Mouse (Mus musculus) liver, embryonic 15.5 days (tissue): Measurements from ENCODE around the gene AU022252. TPM values are rescaled to one million over a fixed set of nuclear protein-coding genes. Genes with fewer than 3 reads are reported as not detected.
"Not testable (repeated sequence)": the region's sequence is repeated elsewhere in the genome, so short reads cannot be mapped to it uniquely, and the experiment has no call there.

Experiments used
- ATAC-seq: fragments of 200-750 bp; cut with Nextera tagmentation; 2 replicates; pipeline ENCODE4 v1.8.0; 2017; ENCODE audit warnings: moderate number of reproducible peaks, mild to moderate bottlenecking, moderate library complexity; ENCODE audit not compliant: insufficient read depth
- H3K27ac ChIP-seq: fragments of 300-500 bp; sonication (generic); replicated peaks from 2 replicates; pipeline ENCODE4 v1.5.1; 2015; ENCODE audit warnings: mild to moderate bottlenecking, inconsistent platforms
- H3K27me3 ChIP-seq: fragments of 300-500 bp; sonication (generic); 2 replicates; pipeline ENCODE4 v1.6.1; 2015; ENCODE audit warnings: mild to moderate bottlenecking, inconsistent platforms
- H3K36me3 ChIP-seq: fragments of 300-500 bp; sonication (generic); replicated peaks from 2 replicates; pipeline ENCODE4 v1.6.1; 2015; ENCODE audit warnings: moderate library complexity, mild to moderate bottlenecking, inconsistent platforms
- H3K4me1 ChIP-seq: fragments of 300-500 bp; sonication (generic); replicated peaks from 2 replicates; pipeline ENCODE4 v1.6.1; 2015; ENCODE audit warnings: inconsistent platforms
- H3K4me2 ChIP-seq: fragments of 300-500 bp; sonication (generic); 2 replicates; pipeline ENCODE4 v1.6.1; 2015; ENCODE audit warnings: moderate library complexity, mild to moderate bottlenecking, inconsistent platforms
- H3K4me3 ChIP-seq: fragments of 300-500 bp; sonication (generic); replicated peaks from 2 replicates; pipeline ENCODE4 v1.5.1; 2015; ENCODE audit warnings: mild to moderate bottlenecking, inconsistent platforms
- H3K9ac ChIP-seq: fragments of 300-500 bp; sonication (generic); 2 replicates; pipeline ENCODE4 v1.6.1; 2015; ENCODE audit warnings: moderate library complexity, mild to moderate bottlenecking, inconsistent platforms
- H3K9me3 ChIP-seq: fragments of 300-500 bp; sonication (generic); replicated peaks from 2 replicates; pipeline ENCODE4 v1.6.1; 2016; ENCODE audit warnings: inconsistent platforms
- WGBS: fragments of 180-500 bp; shearing (Covaris S2); methylation state at CpG from one replicate; pipeline ENCODE4 v1.1.7; 2015; ENCODE audit warnings: mixed read lengths; ENCODE audit not compliant: insufficient replicate concordance; 5-methylcytosine and 5-hydroxymethylcytosine counted together
- polyA plus RNA-seq: library from polyadenylated mRNA; unstranded; fragments of >200 nt; fragmentation: Nextera tagmentation; extraction: Ambion mirVana; gene quantifications from 2 replicates; pipeline ENCODE4 v1.2.1, GENCODE M21; 2015

AU022252 gene
- 11.4 and 11.5 TPM in 2 replicates for polyA plus RNA-seq

DNA sequence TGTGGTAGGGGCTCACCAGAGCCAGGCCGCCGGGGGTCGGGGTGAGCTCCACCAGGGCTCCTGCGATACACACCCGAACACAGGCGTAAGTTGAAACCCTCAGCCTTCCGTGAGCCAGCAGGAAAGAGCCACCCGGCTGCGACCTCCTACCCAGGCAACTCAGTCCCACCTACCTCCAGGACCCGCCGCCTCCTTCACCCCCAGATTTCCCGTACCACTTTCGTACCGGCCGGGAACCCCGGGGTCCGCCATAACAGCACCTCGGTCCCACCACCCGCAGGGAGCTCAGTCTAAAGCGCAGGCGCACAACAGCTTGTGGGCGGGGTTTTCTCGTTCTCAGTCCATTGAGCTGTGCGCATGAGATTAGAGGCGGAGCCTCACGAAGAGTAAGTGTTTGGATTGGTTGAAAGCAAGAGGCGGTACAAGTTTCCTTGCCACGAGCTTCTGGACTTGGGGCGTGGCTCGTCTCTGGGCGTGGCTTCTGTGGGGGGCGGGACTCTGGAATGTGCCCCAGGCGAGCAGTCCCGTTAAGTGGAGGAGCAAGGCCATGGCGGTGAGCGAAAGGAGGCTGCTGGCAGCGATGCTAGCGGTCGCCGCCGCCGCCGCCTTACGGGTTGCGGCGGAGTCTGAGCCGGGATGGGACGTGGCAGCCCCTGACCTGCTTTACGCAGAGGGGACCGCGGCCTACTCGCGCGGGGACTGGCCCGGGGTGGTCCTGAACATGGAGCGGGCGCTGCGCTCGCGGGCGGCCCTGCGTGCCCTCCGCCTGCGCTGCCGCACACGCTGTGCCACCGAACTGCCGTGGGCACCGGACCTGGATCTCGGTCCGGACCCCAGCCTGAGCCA is at the start of gene AU022252, which contains the start of gene P3h1:
TSS of gene AU022252 (minus strand) at position 303 of the 846 bp plus-strand sequence.
TSS of gene P3h1 (plus strand) at position 506 of the 846 bp plus-strand sequence.
- peak; percentile 96 for ATAC-seq
- peaks cover 10% of the 10 kb centered on the region for H3K36me3 ChIP-seq
- peak within 1 kb of the TSS; percentile 100 for H3K4me2 ChIP-seq
- H3K9ac ChIP-seq, result peak within 1 kb of the TSS; percentile 75
- under 1% methylated on average over 71 of the region's 71 CpGs for WGBS
- H3K4me3 ChIP-seq, result peak within 1 kb of the TSS; percentile 75
- H3K27me3 ChIP-seq, result peaks cover 17% of the 10 kb centered on the region
- peak within 1 kb of the TSS; percentile 49 for H3K27ac ChIP-seq
- H3K9me3 ChIP-seq, result no peaks in the 10 kb centered on the region
- peaks cover 29% of the 10 kb centered on the region for H3K4me1 ChIP-seq

- not testable (repeated sequence) for H3K9me3 ChIP-seq, H3K27me3 ChIP-seq, H3K4me3 ChIP-seq, H3K27ac ChIP-seq, H3K4me1 ChIP-seq, H3K4me2 ChIP-seq, ATAC-seq, H3K9ac ChIP-seq
- 83% methylated on average over 15 of the region's 15 CpGs for WGBS
- peaks cover 95% of the 10 kb centered on the region for H3K36me3 ChIP-seq
These were observed 46.3 kb upstream of the AU022252 start for GRCm38 (mm10) chr4:119278784-119279183.

DNA sequence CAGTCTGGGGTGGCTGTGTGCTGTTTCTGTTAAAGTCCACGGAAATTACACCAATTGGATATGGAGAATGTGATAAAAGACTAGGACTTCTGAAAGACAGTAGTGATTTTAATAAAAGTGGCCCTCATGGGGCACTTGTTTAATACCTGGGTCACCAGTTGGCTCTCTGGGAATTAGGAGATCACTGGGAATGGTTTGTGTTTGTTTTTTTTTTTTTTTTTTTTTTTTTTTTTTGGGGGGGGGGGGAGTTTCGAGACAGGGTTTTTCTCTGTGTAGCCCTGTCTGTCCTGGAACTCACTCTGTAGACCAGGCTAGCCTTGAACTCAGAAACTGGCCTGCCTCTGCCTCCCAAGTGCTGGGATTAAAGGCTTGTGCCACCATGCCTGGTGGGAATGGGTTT is 43.2 kb upstream of the AU022252 start:
- Histone ChIP-seq H3K4me2 (no peak overlapping the region), H3K4me3 (no peak overlapping the region), H3K4me1 (peaks cover 3% of the 10 kb centered on the region; the same call in 1 of the 2 replicates), H3K9ac (no peak overlapping the region), H3K36me3 (peaks cover 94% of the 10 kb centered on the region), H3K27me3 (no peaks in the 10 kb centered on the region), H3K27ac (no peak overlapping the region), H3K9me3 (no peaks in the 10 kb centered on the region)
- ATAC-seq, result no peak
- 61% methylated on average over 2 of the region's 2 CpGs for WGBS

GRCm38 (mm10) chr4:119275226-119275625 is 42.7 kb upstream of the AU022252 start:
- Histone ChIP-seq H3K4me3 (no peak overlapping the region), H3K9me3 (no peaks in the 10 kb centered on the region), H3K27me3 (no peaks in the 10 kb centered on the region), H3K36me3 (peaks cover 93% of the 10 kb centered on the region), H3K9ac (no peak overlapping the region), H3K4me2 (no peak overlapping the region), H3K4me1 (peaks cover 3% of the 10 kb centered on the region; the same call in 1 of the 2 replicates), H3K27ac (0 out of 2 replicates have a peak overlapping the region, but pooled peaks have one; percentile 12)
- no peak for ATAC-seq
- WGBS, result 24% methylated on average over 2 of the region's 2 CpGs

DNA sequence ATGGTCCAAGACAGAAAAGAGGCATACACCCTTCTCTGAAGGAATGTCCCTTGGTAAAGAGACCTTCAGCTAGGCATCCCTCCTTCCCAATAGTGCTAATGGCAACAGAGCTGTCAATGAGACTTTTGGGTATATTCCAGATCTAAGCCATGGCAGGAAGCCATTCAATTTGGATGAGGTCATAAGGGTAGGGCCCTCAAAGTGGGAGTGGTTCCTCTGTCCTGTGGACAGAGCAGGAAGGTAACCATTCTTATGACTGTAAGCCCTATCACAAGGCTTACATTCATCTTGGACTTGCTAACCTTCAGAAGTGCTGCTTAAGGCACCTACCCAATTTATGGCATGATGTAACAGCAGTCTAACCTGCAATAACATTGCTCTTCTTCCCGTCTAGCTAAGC is 42.1 kb upstream of the AU022252 start:
- no peak overlapping the region for H3K4me3 ChIP-seq
- no peaks in the 10 kb centered on the region for H3K9me3 ChIP-seq
- H3K27ac ChIP-seq, result 0 out of 2 replicates have a peak overlapping the region, but pooled peaks have one; percentile 12
- WGBS, result 61% methylated on average over 1 of the region's 1 CpGs
- no peaks in the 10 kb centered on the region for H3K27me3 ChIP-seq
- H3K4me2 ChIP-seq, result no peak overlapping the region
- no peak overlapping the region for H3K9ac ChIP-seq
- peaks cover 87% of the 10 kb centered on the region for H3K36me3 ChIP-seq
- no peak for ATAC-seq
- peaks cover 3% of the 10 kb centered on the region; the same call in 1 of the 2 replicates for H3K4me1 ChIP-seq

DNA sequence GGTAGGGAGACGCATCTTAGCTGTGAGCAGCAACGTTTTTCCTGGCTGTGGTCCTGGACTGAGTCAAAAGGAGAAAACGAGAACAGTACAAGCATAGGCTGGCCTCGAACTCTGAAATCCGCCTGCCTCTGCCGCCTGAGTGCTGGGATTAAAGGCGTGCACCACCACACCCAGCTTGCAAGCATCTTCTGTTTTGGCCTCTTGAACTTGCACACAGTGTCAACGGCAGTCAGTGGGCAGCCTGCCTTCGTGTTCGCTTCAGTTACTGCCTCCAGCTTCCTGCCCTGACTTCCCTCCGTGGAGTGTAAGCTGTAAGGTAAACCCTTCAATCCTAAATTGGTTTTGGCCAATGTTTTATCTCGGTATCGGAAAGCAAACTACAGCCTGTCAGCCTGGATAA is 34.1 kb upstream of the AU022252 start:
- Histone ChIP-seq H3K27me3 (0 out of 2 replicates have a peak, but pooled peaks cover 3% of the 10 kb centered on the region), H3K4me3 (no peak overlapping the region), H3K9me3 (no peaks in the 10 kb centered on the region), H3K4me1 (no peaks in the 10 kb centered on the region; the same call in 1 of the 2 replicates), H3K36me3 (peaks cover 13% of the 10 kb centered on the region), H3K4me2 (no peak overlapping the region), H3K9ac (no peak overlapping the region), H3K27ac (no peak overlapping the region)
- 54% methylated on average over 13 of the region's 13 CpGs for WGBS
- ATAC-seq, result no peak

GRCm38 (mm10) chr4:119263459-119263858 is 30.9 kb upstream of the AU022252 start:
- no peak overlapping the region for H3K4me3 ChIP-seq
- no peaks in the 10 kb centered on the region for H3K9me3 ChIP-seq
- WGBS, result 57% methylated on average over 3 of the region's 3 CpGs
- no peak overlapping the region for H3K9ac ChIP-seq
- H3K27ac ChIP-seq, result no peak overlapping the region
- no peak overlapping the region for H3K4me2 ChIP-seq
- no peak for ATAC-seq
- H3K27me3 ChIP-seq, result 0 out of 2 replicates have a peak, but pooled peaks cover 4% of the 10 kb centered on the region
- no peaks in the 10 kb centered on the region for H3K36me3 ChIP-seq
- H3K4me1 ChIP-seq, result 0 out of 2 replicates have a peak, but pooled peaks cover 6% of the 10 kb centered on the region

DNA sequence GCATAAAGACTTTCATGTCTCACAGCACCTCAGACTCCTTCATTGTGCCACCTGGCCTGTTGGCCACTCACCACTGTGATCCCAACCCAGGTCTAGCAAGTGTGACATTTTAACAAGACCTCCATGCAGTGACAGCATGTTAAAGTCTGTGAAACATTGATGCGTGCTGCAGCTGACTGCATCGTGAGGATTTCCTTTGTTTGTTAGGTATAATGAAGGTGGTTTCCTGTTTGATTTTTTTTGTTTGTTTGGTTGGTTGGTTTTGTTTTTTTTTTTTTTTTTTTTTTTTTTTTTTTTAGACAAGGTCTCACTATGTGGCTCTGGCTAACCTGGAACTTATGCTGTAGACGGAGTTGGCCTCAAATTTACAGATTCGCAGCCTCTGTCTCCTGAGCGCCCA is 30.0 kb upstream of the AU022252 start:
- Histone ChIP-seq H3K27me3 (0 out of 2 replicates have a peak, but pooled peaks cover 4% of the 10 kb centered on the region), H3K4me2 (no peak overlapping the region), H3K9ac (no peak overlapping the region), H3K4me3 (no peak overlapping the region), H3K9me3 (no peaks in the 10 kb centered on the region), H3K4me1 (0 out of 2 replicates have a peak, but pooled peaks cover 6% of the 10 kb centered on the region), H3K36me3 (no peaks in the 10 kb centered on the region), H3K27ac (no peak overlapping the region)
- ATAC-seq, result no peak
- 75% methylated on average over 5 of the region's 5 CpGs for WGBS

DNA sequence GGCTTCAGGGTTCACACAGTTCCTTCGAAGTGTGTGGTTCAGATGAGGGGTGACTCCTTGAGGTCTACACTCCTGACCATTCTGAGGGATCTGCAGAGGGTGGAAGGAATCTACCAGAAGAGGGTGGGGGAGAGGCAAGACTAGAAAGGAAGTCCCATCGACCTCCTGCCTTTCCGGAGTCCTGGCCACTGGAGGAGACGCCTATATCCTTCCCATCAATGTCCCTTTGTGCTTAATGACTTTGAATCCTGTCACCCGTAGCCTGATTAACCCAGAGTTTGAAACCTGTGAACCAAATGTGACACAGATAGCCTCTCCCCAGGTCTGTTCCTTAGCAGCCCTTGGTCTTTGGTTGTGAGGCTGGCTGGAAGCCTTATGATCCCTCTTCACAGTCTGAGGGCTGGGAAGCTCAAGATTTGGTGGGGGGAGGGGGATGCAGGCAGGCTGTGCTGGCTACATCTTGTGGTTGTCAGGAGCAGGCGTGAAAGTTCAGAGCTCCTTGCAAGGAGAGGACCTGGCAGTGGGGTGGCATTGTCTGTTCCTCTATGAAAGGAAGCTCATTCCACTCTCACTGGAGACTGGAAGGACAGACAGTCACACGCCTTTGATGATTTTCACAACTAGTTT is 28.7 kb upstream of the AU022252 start:
- H3K9me3 ChIP-seq, result no peaks in the 10 kb centered on the region
- no peak for ATAC-seq
- H3K27me3 ChIP-seq, result 0 out of 2 replicates have a peak, but pooled peaks cover 4% of the 10 kb centered on the region
- no peak overlapping the region for H3K4me2 ChIP-seq
- no peak overlapping the region for H3K4me3 ChIP-seq
- 33% methylated on average over 7 of the region's 7 CpGs for WGBS
- no peak overlapping the region for H3K9ac ChIP-seq
- H3K4me1 ChIP-seq, result 0 out of 2 replicates have a peak, but pooled peaks cover 6% of the 10 kb centered on the region
- H3K27ac ChIP-seq, result no peak overlapping the region
- no peaks in the 10 kb centered on the region for H3K36me3 ChIP-seq

DNA sequence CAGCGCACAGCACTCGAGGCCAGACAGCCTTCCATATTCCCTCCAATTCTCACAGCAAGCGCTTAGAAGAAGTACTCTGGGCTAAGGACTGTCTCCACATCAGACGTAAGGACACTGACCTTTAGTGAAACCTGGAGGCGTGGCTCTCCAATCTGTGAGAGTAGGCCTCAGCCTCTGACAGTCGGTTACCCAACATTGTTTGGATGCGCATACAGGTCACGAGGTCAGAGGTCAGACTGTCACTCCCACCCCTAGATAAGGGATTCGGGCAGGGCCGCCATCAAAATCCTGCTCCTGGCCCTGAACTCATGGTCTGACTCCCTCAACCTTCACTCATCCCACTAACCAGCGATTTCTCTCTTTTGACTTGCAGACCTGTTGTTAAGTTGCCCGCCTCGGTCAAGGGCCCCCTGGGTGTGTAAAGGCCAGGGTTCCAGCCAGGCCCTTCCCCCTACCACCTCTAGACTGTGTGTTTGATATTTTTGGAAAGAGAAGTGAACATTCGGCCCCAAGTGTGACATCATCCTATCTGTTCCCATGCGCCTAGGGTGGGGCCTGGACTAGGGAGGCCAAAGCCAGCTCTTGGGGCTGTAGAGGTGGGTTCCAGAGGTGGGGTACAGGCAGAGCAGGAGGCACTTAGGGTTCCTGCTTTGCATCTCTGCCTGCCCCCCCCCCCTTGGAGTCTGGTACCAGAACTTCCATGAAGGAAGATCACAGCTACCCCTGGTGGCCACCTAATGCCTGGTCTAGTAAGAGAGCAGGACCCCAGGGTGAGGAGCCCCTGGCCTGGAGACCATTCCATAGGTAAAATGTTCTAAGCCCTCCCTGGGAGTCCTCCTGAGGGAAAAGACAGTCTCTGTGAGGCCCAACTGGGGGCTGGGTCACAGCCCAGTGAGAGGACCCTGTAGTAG is 27.1 kb upstream of the AU022252 start:
- 66% methylated on average over 15 of the region's 15 CpGs for WGBS
- Histone ChIP-seq H3K9ac (no peak overlapping the region), H3K4me3 (no peak overlapping the region), H3K27me3 (0 out of 2 replicates have a peak, but pooled peaks cover 4% of the 10 kb centered on the region), H3K4me2 (no peak overlapping the region), H3K27ac (no peak overlapping the region), H3K4me1 (0 out of 2 replicates have a peak, but pooled peaks cover 6% of the 10 kb centered on the region), H3K36me3 (no peaks in the 10 kb centered on the region), H3K9me3 (no peaks in the 10 kb centered on the region)
- peak; percentile 45; the same call in 1 of the 2 replicates for ATAC-seq
